Mouse (Mus musculus) urinary bladder, postnatal 10 days (tissue): Measurements from ENCODE around the gene Adamts1.

Experiments used
- DNase-seq: peaks from one replicate; pipeline ENCODE4 v3.0.0; 2022; ENCODE audit warnings: low spot score

Gene Adamts1

DNA sequence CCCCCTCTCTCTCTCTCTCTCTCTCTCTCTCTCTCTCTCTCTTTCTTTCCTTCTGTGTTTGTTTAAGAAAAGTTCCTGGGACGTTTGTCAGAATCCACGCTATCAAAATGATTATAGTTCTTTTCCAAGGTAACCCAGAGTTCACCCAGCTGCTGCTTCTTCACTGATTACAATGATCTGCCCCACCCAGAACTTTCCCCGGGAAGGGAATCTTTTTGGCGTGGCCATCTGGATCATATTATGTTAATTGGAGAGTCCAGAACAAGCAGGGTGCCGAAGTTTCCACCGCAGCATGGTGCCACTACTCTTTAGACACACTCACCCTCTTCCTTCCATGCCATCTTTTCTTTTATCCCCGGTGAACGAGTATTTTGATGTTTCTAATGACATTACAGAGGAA, 37.2 kb downstream of the Adamts1 start:
- DNase-seq: no peak

- no peak for DNase-seq
These were observed 37.7 kb downstream of the Adamts1 start for GRCm38 (mm10) chr16:85765167-85765566.

- DNase-seq: no peak
These were observed 40.8 kb downstream of the Adamts1 start for GRCm38 (mm10) chr16:85762052-85762665.

DNA sequence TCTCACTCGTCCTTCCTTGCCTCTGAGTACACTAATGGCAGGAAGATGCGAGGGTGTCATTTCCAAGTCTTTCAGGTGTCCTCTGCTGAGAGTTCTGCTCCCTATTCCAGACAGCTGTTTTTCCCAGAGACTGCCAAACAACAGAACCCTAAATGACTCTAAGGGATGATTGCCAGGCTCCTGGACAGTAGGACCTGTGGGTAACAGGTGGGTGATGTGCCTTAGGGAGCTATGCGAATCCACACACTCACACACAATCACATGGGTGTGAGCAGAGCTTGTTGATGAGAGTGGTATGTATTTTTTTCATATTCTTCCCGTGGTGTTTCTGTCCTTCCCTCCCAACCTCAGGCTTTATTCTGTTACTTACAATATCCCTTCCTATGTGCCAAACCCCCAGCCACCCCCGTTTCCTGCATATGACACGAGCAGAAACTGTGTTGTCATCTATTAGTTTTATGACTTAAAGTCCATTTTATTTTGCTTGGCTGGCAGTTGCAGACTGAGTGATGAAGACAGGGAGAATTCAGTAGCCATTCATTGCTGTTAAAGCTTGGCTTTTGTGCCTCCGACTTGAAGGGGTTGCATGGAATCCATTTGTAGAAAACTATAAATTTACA, 41.8 kb downstream of the Adamts1 start:
- DNase-seq: no peak

DNA sequence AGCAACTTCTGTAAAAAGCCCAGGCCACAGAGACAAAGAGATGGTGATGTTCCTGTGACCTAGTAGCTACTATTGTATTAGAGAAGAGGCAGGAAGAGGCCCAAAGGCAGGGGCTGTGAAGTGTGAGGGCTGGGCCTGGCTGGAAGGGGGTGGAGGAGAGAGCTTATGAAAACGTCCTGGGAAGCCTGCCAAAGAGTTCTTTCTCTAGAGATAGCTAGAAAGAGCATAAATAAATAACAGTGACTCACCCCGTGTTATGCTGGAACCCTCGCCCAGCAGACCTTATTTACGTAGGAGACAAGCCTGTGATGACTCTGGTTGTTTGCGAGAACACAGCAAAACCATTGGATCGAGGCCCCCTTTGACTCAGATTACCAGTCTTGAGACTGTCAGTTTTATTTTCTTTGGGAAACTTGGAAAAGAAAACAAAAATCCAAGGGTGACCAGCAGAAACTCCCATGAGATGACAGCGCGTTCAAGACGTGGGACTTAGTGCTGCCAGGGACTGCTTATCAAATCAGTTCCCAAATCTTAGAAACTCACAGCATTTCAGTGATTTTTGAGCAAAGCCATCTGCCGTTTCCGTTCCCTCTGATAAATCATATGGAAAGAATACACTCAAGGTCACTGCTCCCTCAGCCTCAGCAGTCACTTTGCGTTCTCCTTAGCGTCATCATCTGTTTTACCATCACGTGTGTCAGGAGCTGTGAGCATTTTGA, 46.7 kb downstream of the Adamts1 start:
- DNase-seq: peak; percentile 14

DNA sequence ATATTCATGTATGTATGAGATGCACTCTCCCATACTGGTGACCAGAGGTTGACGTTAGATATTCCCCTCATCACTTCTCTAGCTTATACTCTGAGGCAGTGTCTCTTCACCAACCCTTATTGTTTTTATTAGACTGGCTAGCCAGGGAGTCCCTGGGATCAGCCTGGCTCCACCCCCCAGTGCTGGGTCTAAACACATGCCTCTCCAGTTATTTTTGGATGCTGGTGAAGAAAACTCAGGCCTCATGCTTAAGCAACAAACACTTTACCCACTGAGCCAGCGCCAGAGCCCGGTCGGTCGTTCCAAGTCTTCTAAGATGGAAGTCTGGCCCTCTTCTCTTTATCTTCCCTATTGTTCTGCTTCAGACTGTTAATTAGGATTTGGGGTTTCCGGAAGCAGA, 53.6 kb downstream of the Adamts1 start:
- no peak for DNase-seq

DNA sequence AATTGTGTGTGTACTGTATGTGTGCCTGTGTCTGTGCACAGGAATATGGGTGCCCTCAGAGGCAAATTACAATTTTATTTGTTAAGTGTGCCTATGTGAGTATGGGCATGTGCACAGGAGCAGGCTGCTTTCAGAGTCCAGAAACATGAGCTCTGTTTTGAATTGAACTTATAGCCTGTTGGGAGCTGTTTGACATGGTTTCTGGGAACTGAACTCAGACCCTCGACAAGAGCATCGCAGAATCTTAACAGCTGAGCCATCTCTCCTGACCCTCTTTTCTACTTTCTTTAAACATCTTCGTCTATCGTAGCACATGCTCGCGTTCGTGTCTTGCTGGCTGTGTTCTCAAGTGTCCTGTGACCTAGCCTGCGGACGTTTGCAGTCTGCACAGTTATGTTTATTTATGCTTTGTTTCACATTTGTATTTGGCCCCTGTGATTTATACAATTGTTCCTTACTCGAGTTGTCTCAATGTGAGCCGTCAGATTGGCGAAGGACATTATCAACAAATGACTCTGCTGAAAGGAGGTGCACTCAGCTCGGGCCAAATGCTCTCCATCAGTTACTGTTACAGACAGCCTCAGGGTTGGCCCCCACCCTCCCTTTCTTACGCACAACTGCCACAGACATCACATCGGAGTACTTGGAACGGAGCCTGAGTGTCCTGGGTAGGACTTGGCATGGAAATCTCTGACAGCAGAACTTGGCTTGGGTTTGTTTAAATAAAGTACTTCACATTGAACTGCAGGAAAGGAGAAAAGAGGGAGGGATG, 55.1 kb downstream of the Adamts1 start:
- peak; percentile 14 for DNase-seq

DNA sequence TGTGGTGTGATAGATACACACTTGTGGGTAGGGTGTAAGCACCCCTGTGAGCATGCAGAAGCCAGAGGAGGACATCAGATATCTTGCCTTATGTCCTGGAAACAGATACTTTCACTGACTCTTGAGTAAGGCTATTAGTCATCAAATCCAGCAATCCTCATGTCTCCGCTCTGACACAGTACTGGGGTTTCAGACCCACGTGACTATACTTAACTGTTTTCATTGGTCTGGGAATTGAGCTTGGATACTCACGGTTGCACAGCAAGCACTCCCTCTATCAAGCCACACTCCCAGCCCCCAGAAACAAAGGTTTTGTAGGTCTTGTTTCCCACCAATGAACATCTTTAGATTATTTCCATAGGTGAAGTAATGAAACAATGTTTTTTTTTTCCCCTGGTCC, 56.5 kb downstream of the Adamts1 start:
- DNase-seq: no peak
